In genomic region chr11:95117030-95117429, GRCm38 (mm10) we compare ENCODE assay signal across 9 mouse cellular contexts. TPM values are rescaled to one million over a fixed set of nuclear protein-coding genes. Genes with fewer than 3 reads are reported as not detected.
DNase-seq lines count a peak whose midpoint lies in the region; ATAC-seq lines count a peak whose summit lies in the region.
"Had no signal": no experiment of that assay in that cellular context is flagged by ENCODE, and none has a peak within 500 bp of the region (broad histone marks: within the 10 kb centered on the region; RNA-seq: fewer than 3 reads in every experiment).

No protein-coding gene starts in this region.

- H3K9ac ChIP-seq in midbrain, embryonic 13.5 days (replicated peaks), result no peak overlapping the region
- H3K9ac ChIP-seq: embryonic facial prominence, embryonic 12.5 days had no signal

- WGBS in midbrain, embryonic 13.5 days, result 3% methylated on average over 6 of the region's 6 CpGs

- peaks cover 28% of the 10 kb centered on the region for H3K4me1 ChIP-seq in midbrain, embryonic 13.5 days (replicated peaks)

- H3K4me3 ChIP-seq in midbrain, embryonic 13.5 days (replicated peaks), result no peak overlapping the region
- H3K4me3 ChIP-seq: embryonic facial prominence, embryonic 12.5 days had no signal

- peak; percentile 76 for ATAC-seq in common myeloid progenitor, adult 5-6 weeks (replicated peaks; ENCODE audit: low read depth, poor library complexity, severe bottlenecking)
- ATAC-seq in midbrain, embryonic 13.5 days, result peak; percentile 67

- intact Hi-C loops in left cerebral cortex, postnatal 36 days (cut with DNase I), result loop anchor here (1.0 to 5.0 kb wide), 2 partner anchors 134 to 405 kb away; no protein-coding TSS in a partner anchor

- peak; percentile 34 for DNase-seq in urinary bladder, adult 2 months (ENCODE audit: low spot score)
- no peak for DNase-seq in urinary bladder, postnatal 10 days (ENCODE audit: low spot score)
- DNase-seq in gastrocnemius, adult 8-10 months (ENCODE audit: low spot score in 2 of 2), result peak; percentile 38 to 52
- peak; percentile 52 for DNase-seq in kidney, adult 11 months
- DNase-seq in left cerebral cortex, postnatal 36 days (ENCODE audit: low spot score in 2 of 2), result peak; percentile 59 to 72
- peak; percentile 30 to 74 for DNase-seq in spleen, postnatal 4 days (ENCODE audit: low spot score in 2 of 2)

- no peaks in the 10 kb centered on the region for H3K9me3 ChIP-seq in midbrain, embryonic 13.5 days
- H3K9me3 ChIP-seq: embryonic facial prominence, embryonic 12.5 days had no signal

- no peak overlapping the region for H3K27ac ChIP-seq in midbrain, embryonic 13.5 days
- H3K27ac ChIP-seq: embryonic facial prominence, embryonic 12.5 days had no signal

- no peaks in the 10 kb centered on the region for H3K36me3 ChIP-seq in midbrain, embryonic 13.5 days
- H3K36me3 ChIP-seq: embryonic facial prominence, embryonic 12.5 days had no signal

- no peak overlapping the region for H3K4me2 ChIP-seq in midbrain, embryonic 13.5 days (replicated peaks)
- H3K4me2 ChIP-seq: embryonic facial prominence, embryonic 12.5 days had no signal

- peaks cover 50% of the 10 kb centered on the region for H3K27me3 ChIP-seq in midbrain, embryonic 13.5 days

RNA-seq across cellular contexts. Expression of gene Dlx3, which starts 2.9 kb away (rescaled TPM):
- 0.39 and 0.41 TPM in 2 replicates for polyA plus RNA-seq in urinary bladder, adult 2 months (2012; rRNA removed)
- total RNA-seq in common myeloid progenitor, adult 5-6 weeks (2017), result not detected in 2 replicates
- not detected for total RNA-seq in gastrocnemius, adult 8-10 months (2022)
- not detected for total RNA-seq in left cerebral cortex, postnatal 36 days (2021)
- polyA plus RNA-seq in midbrain, embryonic 13.5 days (2015; fragmentation: Nextera tagmentation; extraction: Ambion mirVana), result 0.27 and 0.30 TPM in 2 replicates

RNA-seq across cellular contexts. Expression of gene Dlx4, which starts 29.0 kb away (rescaled TPM):
- polyA plus RNA-seq in urinary bladder, adult 2 months (2012; rRNA removed), result 0.27 and 0.36 TPM in 2 replicates
- not detected in 2 replicates for total RNA-seq in common myeloid progenitor, adult 5-6 weeks (2017)
- total RNA-seq in gastrocnemius, adult 8-10 months (2022), result not detected
- not detected for total RNA-seq in left cerebral cortex, postnatal 36 days (2021)
- polyA plus RNA-seq in midbrain, embryonic 13.5 days (2015; fragmentation: Nextera tagmentation; extraction: Ambion mirVana), result not detected in 2 replicates

RNA-seq across cellular contexts. Expression of gene Itga3, which starts 40.4 kb away (rescaled TPM):
- polyA plus RNA-seq in urinary bladder, adult 2 months (2012; rRNA removed), result 55.1 and 58.8 TPM in 2 replicates
- 0.05 TPM in 1 of 2 replicates, not detected in the other for total RNA-seq in common myeloid progenitor, adult 5-6 weeks (2017)
- total RNA-seq in gastrocnemius, adult 8-10 months (2022), result 1 to 10 TPM; 3.6 to 5.3 (median 4.1) TPM
- 10 to 100 TPM; 15.2 to 16.2 TPM for total RNA-seq in left cerebral cortex, postnatal 36 days (2021)
- 6.6 and 8.8 TPM in 2 replicates for polyA plus RNA-seq in midbrain, embryonic 13.5 days (2015; fragmentation: Nextera tagmentation; extraction: Ambion mirVana)
